Mouse (Mus musculus) thymus, postnatal 10 days (tissue): Measurements from ENCODE around the gene Gpr75.

ENCODE experiments used
- DNase-seq, 2 experiments: peaks; one replicate each; pipeline ENCODE4 v3.0.0; 2021; ENCODE audit warnings: low spot score in 2 of 2

Gpr75 gene

GRCm38 (mm10) chr11:30885171-30885871 is at the start of gene Gpr75, which contains the start of gene Asb3:
Gene Gpr75, plus strand, starts transcription at chr11:30885358.
Gene Asb3, plus strand, starts transcription at chr11:30885416.
- DNase-seq = peak in 1 of 2 experiments; percentile 8

- no peak for DNase-seq
Measured at GRCm38 (mm10) chr11:30838793-30839192, 46.4 kb upstream of the Gpr75 start.

- no peak for DNase-seq
Measured at GRCm38 (mm10) chr11:30844355-30844754, 40.8 kb upstream of the Gpr75 start.

- DNase-seq = no peak
Measured at GRCm38 (mm10) chr11:30872425-30872824, 12.7 kb upstream of the Gpr75 start.

GRCm38 (mm10) chr11:30888153-30888552 is 3.0 kb downstream of the Gpr75 start:
- DNase-seq = no peak

GRCm38 (mm10) chr11:30896201-30896600 is 11.0 kb downstream of the Gpr75 start:
- DNase-seq = no peak

- DNase-seq = no peak
Measured at GRCm38 (mm10) chr11:30899312-30899711, 14.2 kb downstream of the Gpr75 start.

- DNase-seq = no peak
Measured at GRCm38 (mm10) chr11:30912311-30912710, 27.2 kb downstream of the Gpr75 start.

- DNase-seq = no peak
Measured at GRCm38 (mm10) chr11:30920641-30921040, 35.5 kb downstream of the Gpr75 start.

- DNase-seq = no peak
Measured at GRCm38 (mm10) chr11:30923283-30923682, 38.1 kb downstream of the Gpr75 start.

- no peak for DNase-seq
Measured at GRCm38 (mm10) chr11:30928079-30928478, 42.9 kb downstream of the Gpr75 start.

GRCm38 (mm10) chr11:30928498-30928897 is 43.3 kb downstream of the Gpr75 start:
- no peak for DNase-seq
